Mouse (Mus musculus) intestine, postnatal 0 days (tissue): ENCODE data around the gene Zfp541. TPM values are rescaled to one million over a fixed set of nuclear protein-coding genes. Genes with fewer than 3 reads are reported as not detected.

Experiments
- ATAC-seq: fragments of 200-750 bp; cut with Nextera tagmentation; 2 replicates; pipeline ENCODE4 v1.8.0; 2017; ENCODE audit warnings: mild to moderate bottlenecking, moderate TSS enrichment, moderate library complexity
- H3K27ac ChIP-seq: fragments of 300-500 bp; sonication (generic); 2 replicates; pipeline ENCODE4 v1.5.1; 2014; ENCODE audit warnings: mild to moderate bottlenecking, low read depth, low read length, moderate library complexity
- H3K27me3 ChIP-seq: fragments of 300-500 bp; sonication (generic); replicated peaks from 2 replicates; pipeline ENCODE4 v1.6.1; 2014; ENCODE audit warnings: low read length, mixed read lengths; ENCODE audit not compliant: control insufficient read depth, insufficient read depth
- H3K36me3 ChIP-seq: fragments of 300-500 bp; sonication (generic); 2 replicates; pipeline ENCODE4 v1.6.1; 2014; ENCODE audit warnings: mild to moderate bottlenecking, moderate library complexity; ENCODE audit not compliant: control insufficient read depth, insufficient read depth
- H3K4me1 ChIP-seq: fragments of 300-500 bp; sonication (generic); replicated peaks from 2 replicates; pipeline ENCODE4 v1.6.1; 2014; ENCODE audit warnings: antibody characterized with exemption, low read length, mixed read lengths; ENCODE audit not compliant: control insufficient read depth, insufficient read depth
- H3K4me2 ChIP-seq: fragments of 300-500 bp; sonication (generic); replicated peaks from 2 replicates; pipeline ENCODE4 v1.6.1; 2014; ENCODE audit warnings: low read depth, mild to moderate bottlenecking, moderate library complexity
- H3K4me3 ChIP-seq: fragments of 300-500 bp; sonication (generic); 2 replicates; pipeline ENCODE4 v1.5.1; 2014; ENCODE audit warnings: low read depth, low read length
- H3K9ac ChIP-seq: fragments of 300-500 bp; sonication (generic); 2 replicates; pipeline ENCODE4 v1.6.1; 2014; ENCODE audit warnings: mild to moderate bottlenecking, low read depth, low read length
- H3K9me3 ChIP-seq: fragments of 300-500 bp; sonication (generic); 2 replicates; pipeline ENCODE4 v1.6.1; 2016; ENCODE audit warnings: mixed run types; ENCODE audit not compliant: control insufficient read depth
- CTCF ChIP-seq: sonication (generic); IDR thresholded peaks from 2 replicates; pipeline ENCODE4 v1.5.1; 2016; ENCODE audit warnings: low read depth, mild to moderate bottlenecking, control low read depth, antibody characterized with exemption, moderate library complexity
- WGBS: fragments of 180-500 bp; shearing (Covaris S2); extraction: QIAGEN DNeasy Blood & Tissue Kit; methylation state at CpG from one replicate; pipeline ENCODE4 v1.1.7; 2014; 5-methylcytosine and 5-hydroxymethylcytosine counted together
- polyA plus RNA-seq: library from polyadenylated mRNA; unstranded; fragments of >200 nt; fragmentation: Nextera tagmentation; extraction: Ambion mirVana; gene quantifications from 2 replicates; pipeline ENCODE4 v1.2.1, GENCODE M21; 2015

Gene Zfp541
- polyA plus RNA-seq, 1 experiment from 2014 or later: not detected

DNA sequence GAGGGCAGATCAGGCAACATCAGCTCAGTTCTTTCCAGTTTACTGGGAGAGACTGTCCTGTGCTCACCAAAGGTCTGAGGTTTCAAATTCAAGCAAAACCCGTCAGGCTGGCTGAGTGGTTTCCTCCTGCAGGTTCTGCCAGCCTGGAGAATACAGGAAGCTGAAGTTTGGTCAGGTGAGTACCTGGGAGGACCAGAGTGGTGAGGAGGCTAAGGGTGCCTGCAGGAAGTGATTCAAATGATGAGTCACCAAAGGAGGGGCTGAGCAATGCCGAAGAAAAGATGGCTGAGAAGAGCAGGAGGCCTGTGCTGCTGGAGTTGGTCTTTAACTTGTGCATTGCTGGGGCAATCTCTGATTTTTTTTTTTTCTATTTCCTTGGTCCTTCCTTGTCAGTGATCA, 4.5 kb upstream of the Zfp541 start:
- TF ChIP-seq CTCF: no peak
- no peak overlapping the region for H3K9ac ChIP-seq
- no peaks in the 10 kb centered on the region for H3K36me3 ChIP-seq
- H3K27ac ChIP-seq: no peak overlapping the region
- H3K9me3 ChIP-seq: no peaks in the 10 kb centered on the region
- ATAC-seq: peak; percentile 56
- WGBS: 21% methylated on average over 2 of the region's 2 CpGs
- H3K27me3 ChIP-seq: peaks cover 13% of the 10 kb centered on the region; the same call in 1 of the 2 replicates
- no peak overlapping the region for H3K4me2 ChIP-seq
- H3K4me1 ChIP-seq: no peaks in the 10 kb centered on the region
- H3K4me3 ChIP-seq: no peak overlapping the region

DNA sequence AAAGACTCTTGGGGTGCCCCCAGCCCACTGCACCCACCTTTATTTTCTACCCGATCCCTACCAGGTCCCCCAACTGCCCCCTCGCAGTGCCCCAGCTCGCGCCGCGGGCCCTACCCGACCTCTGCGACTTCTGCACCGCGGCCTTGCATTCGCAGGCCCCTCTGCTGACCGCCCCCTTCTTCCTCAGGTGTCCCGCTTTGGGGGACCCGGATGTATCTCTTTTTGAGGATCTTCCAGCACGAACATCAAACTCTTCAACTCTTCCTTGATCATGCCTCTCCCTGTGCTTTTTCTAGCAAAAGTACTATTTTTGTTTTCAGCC, 446 bp downstream of the Zfp541 start:
- no peak overlapping the region for H3K4me2 ChIP-seq
- no peaks in the 10 kb centered on the region for H3K36me3 ChIP-seq
- TF ChIP-seq CTCF: no peak
- no peak overlapping the region for H3K27ac ChIP-seq
- ATAC-seq: no peak
- no peaks in the 10 kb centered on the region for H3K4me1 ChIP-seq
- peaks cover 13% of the 10 kb centered on the region; the same call in 1 of the 2 replicates for H3K27me3 ChIP-seq
- no peak overlapping the region for H3K9ac ChIP-seq
- no peak overlapping the region for H3K4me3 ChIP-seq
- WGBS: 75% methylated on average over 15 of the region's 15 CpGs
- H3K9me3 ChIP-seq: no peaks in the 10 kb centered on the region

DNA sequence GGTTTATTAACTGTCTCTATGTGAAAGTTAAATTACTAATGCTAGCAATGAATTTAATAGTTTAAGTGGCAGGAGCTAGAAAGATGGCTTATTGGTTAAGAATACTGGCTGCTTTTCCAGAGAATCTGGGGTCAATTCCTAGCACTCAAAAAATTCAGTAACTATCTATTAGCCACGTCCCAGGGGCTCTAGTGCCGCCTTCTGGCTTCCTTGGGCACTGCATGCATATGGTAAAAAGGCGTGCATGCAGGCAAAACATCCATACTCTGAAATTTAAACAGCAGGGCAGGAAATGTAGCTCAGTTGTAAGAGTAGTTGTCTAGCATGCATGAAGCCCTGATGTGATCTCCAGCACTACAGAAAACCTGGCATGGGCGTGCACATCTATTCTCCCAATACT, 1.9 kb downstream of the Zfp541 start:
- Histone ChIP-seq H3K9me3 (no peaks in the 10 kb centered on the region), H3K4me1 (no peaks in the 10 kb centered on the region), H3K4me2 (no peak overlapping the region), H3K27me3 (peaks cover 13% of the 10 kb centered on the region; the same call in 1 of the 2 replicates), H3K9ac (no peak overlapping the region), H3K4me3 (no peak overlapping the region), H3K27ac (no peak overlapping the region), H3K36me3 (no peaks in the 10 kb centered on the region)
- 34% methylated on average over 4 of the region's 4 CpGs for WGBS
- ATAC-seq: no peak
- TF ChIP-seq CTCF: peak; percentile 55

DNA sequence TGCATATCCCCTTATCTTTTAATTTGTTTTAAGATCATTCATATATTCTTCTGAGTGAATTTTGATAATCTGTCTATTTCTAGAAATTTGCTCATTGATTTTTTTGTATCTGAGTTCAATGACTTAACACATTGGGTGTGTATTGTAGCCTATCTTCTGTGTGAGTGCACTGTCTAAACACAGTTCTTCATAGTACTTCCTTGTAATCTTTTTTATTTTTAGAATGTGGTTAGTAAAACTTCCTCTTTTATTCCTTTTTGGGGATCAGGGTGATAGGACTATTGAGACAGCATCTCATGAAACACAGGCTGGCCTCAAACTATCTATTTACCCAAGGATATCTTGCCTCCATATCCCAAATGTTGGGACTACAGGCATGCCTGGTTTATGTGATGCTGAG, 9.2 kb downstream of the Zfp541 start:
- H3K4me2 ChIP-seq: no peak overlapping the region
- H3K27me3 ChIP-seq: no peaks in the 10 kb centered on the region
- H3K36me3 ChIP-seq: no peaks in the 10 kb centered on the region
- no peaks in the 10 kb centered on the region; the same call in 1 of the 2 replicates for H3K4me1 ChIP-seq
- H3K27ac ChIP-seq: no peak overlapping the region
- no peak overlapping the region for H3K4me3 ChIP-seq
- TF ChIP-seq CTCF: no peak
- no peak for ATAC-seq
- H3K9ac ChIP-seq: no peak overlapping the region
- no peaks in the 10 kb centered on the region for H3K9me3 ChIP-seq

DNA sequence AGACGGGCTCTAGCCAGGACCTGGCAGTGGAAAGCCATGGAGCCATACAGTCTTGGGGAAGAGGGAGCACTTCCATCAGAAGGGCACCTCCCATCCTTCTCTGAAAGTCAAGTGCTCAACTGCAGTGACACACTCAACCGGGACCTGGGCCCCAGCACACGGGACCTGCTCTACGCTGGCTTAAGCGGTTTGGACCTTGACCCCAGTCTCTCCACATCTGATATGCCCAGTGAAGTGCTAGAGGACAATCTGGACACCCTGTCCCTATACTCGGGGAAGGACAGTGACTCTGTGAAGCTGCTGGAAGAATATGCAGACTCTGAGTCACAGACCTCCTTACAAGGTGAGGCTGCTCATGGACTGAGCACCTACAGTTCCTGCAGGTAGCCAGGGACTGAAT, 10.3 kb downstream of the Zfp541 start:
- TF ChIP-seq CTCF: no peak
- 51% methylated on average over 6 of the region's 6 CpGs for WGBS

DNA sequence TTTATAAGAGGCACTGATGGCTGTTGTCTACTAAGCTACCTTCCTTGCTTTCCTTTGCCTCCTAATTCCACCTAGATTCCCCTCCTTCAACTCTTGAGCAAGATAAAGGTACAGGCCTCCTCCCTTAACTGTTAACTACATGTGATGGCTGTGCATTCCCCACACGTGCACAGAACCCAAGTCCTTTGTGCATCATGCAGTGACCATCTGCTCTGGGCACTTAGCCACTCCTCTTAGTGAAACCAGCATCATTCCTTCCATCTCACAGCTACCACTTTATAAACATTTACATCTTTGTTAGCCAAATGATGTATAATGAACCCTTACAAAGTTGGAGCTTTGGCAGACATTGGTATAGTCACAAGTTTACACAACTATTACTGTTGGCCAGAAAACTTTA, 18.3 kb downstream of the Zfp541 start:
- H3K9me3 ChIP-seq: no peaks in the 10 kb centered on the region
- no peak overlapping the region for H3K9ac ChIP-seq
- TF ChIP-seq CTCF: no peak
- no peaks in the 10 kb centered on the region for H3K27me3 ChIP-seq
- 40% methylated on average over 1 of the region's 1 CpGs for WGBS
- H3K4me1 ChIP-seq: no peaks in the 10 kb centered on the region
- H3K4me2 ChIP-seq: no peak overlapping the region
- H3K36me3 ChIP-seq: no peaks in the 10 kb centered on the region
- no peak for ATAC-seq
- H3K27ac ChIP-seq: no peak overlapping the region
- no peak overlapping the region for H3K4me3 ChIP-seq

More for the DNA sequence above, 10.3 kb downstream of the Zfp541 start:
- Histone ChIP-seq H3K4me2 (no peak overlapping the region), H3K9me3 (no peaks in the 10 kb centered on the region), H3K27ac (peak overlapping the region; percentile 35; the same call in 1 of the 2 replicates), H3K9ac (no peak overlapping the region), H3K4me3 (no peak overlapping the region), H3K36me3 (no peaks in the 10 kb centered on the region), H3K4me1 (no peaks in the 10 kb centered on the region; the same call in 1 of the 2 replicates), H3K27me3 (no peaks in the 10 kb centered on the region)
- peak; percentile 99 for ATAC-seq

DNA sequence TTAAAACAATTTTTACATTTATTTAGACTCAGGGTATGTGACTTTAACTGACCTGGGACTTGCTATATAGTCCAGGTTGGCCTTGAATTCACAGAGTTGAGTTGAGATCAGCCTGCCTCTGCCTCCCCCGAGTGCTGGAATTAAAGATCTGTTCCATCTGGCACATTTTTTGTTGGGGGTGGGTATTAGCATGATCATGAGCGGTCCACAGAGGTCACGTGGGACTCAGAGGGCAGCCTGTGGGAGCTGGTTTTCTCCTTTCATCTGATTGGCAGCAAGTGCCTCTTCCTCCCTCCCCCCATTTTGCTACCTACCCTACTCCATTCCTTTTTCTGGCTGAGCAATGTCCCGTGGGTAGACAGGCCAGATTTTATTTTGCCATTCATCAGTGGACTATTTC, 19.0 kb downstream of the Zfp541 start:
- H3K9me3 ChIP-seq: no peaks in the 10 kb centered on the region
- no peak overlapping the region for H3K27ac ChIP-seq
- H3K4me1 ChIP-seq: no peaks in the 10 kb centered on the region
- H3K27me3 ChIP-seq: no peaks in the 10 kb centered on the region
- ATAC-seq: no peak
- no peak overlapping the region for H3K4me2 ChIP-seq
- H3K9ac ChIP-seq: no peak overlapping the region
- 69% methylated on average over 4 of the region's 4 CpGs for WGBS
- TF ChIP-seq CTCF: no peak
- H3K36me3 ChIP-seq: no peaks in the 10 kb centered on the region
- no peak overlapping the region for H3K4me3 ChIP-seq
